ENCODE assay signal across 8 mouse cellular contexts in the genomic region with DNA sequence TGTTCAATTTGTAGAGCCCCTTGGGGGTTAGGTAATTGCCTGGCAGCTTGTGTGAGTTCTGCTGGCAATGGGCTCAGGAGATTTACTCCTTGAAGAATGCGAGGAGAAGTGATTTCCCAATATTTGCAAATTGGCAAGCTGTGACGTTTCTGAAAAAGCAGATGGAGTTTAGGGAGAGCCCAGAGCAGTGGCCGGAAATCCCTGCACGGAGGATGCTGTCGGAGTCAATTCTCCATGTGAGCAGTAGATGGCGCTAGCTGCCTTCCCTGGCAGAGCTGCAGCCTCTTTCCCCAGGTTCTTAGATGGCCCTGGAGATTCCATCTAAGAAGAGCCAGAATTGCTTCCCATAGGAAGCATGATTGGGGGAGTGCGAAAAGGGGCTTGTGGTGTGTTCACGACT. TPM values are rescaled to one million over a fixed set of nuclear protein-coding genes. Genes with fewer than 3 reads are reported as not detected.
DNase-seq lines count a peak whose midpoint lies in the region; ATAC-seq lines count a peak whose summit lies in the region.

No protein-coding gene starts in this region.

- H3K4me3 ChIP-seq in intestine, embryonic 14.5 days (ENCODE audit: low read depth, low read length) = no peak overlapping the region
- no peak overlapping the region for H3K4me3 ChIP-seq in midbrain, embryonic 11.5 days (ENCODE audit: low read depth, low read length)

- H3K9ac ChIP-seq in intestine, embryonic 14.5 days (ENCODE audit: low read length) = no peak overlapping the region
- no peak overlapping the region for H3K9ac ChIP-seq in midbrain, embryonic 11.5 days (ENCODE audit: low read length)

- H3K4me2 ChIP-seq in intestine, embryonic 14.5 days (ENCODE audit: low read length) = no peak overlapping the region
- H3K4me2 ChIP-seq in midbrain, embryonic 11.5 days = peak overlapping the region; percentile 11; the same call in 1 of the 2 replicates

- no peak for ATAC-seq in intestine, embryonic 14.5 days (replicated peaks; ENCODE audit: low FRiP score, low TSS enrichment, low read depth)
- peak; percentile 73 for ATAC-seq in midbrain, embryonic 11.5 days (ENCODE audit: low FRiP score)
- ATAC-seq in erythroid progenitor cell, adult 5-6 weeks (replicated peaks; ENCODE audit: low FRiP score, poor library complexity, severe bottlenecking) = no peak

- H3K9me3 ChIP-seq in intestine, embryonic 14.5 days (ENCODE audit: control insufficient read depth, low read length) = no peaks in the 10 kb centered on the region
- no peaks in the 10 kb centered on the region for H3K9me3 ChIP-seq in midbrain, embryonic 11.5 days (ENCODE audit: control insufficient read depth, low read length)

- WGBS in intestine, embryonic 14.5 days = 3% methylated on average over 8 of the region's 8 CpGs
- 3% methylated on average over 8 of the region's 8 CpGs for WGBS in midbrain, embryonic 11.5 days

- H3K27me3 ChIP-seq in intestine, embryonic 14.5 days (replicated peaks; ENCODE audit: control insufficient read depth, insufficient read depth, low read length) = 0 out of 2 replicates have a peak, but pooled peaks cover 3% of the 10 kb centered on the region
- no peaks in the 10 kb centered on the region for H3K27me3 ChIP-seq in midbrain, embryonic 11.5 days (ENCODE audit: control insufficient read depth, insufficient read depth, low read length)

- peaks cover 5% of the 10 kb centered on the region; the same call in 1 of the 2 replicates for H3K4me1 ChIP-seq in intestine, embryonic 14.5 days (replicated peaks; ENCODE audit: control insufficient read depth, insufficient read depth, low read length)
- peaks cover 7% of the 10 kb centered on the region; the same call in 1 of the 2 replicates for H3K4me1 ChIP-seq in midbrain, embryonic 11.5 days (ENCODE audit: control insufficient read depth, insufficient read depth, low read length)

- DNase-seq in adrenal gland, adult (ENCODE audit: inconsistent age in 2 of 2, low spot score in 1 of 2) = peak; percentile 59 to 88
- DNase-seq in cerebellum, postnatal 4 days (ENCODE audit: low spot score in 2 of 2) = peak; percentile 60 to 83
- DNase-seq in gastrocnemius, adult 18-20 months (ENCODE audit: low spot score) = peak; percentile 90
- DNase-seq in intestine, embryonic 14.5 days (ENCODE audit: low spot score) = peak; percentile 81
- peak; percentile 40 to 42 for DNase-seq in left cerebral cortex, adult 8-10 months (ENCODE audit: low spot score in 2 of 2)
- DNase-seq in midbrain, embryonic 11.5 days (ENCODE audit: low spot score, missing footprints) = peak; percentile 97
- DNase-seq in right cerebral cortex, postnatal 25 days = peak; percentile 76

- H3K27ac ChIP-seq in intestine, embryonic 14.5 days (ENCODE audit: low read depth) = no peak overlapping the region
- no peak overlapping the region for H3K27ac ChIP-seq in midbrain, embryonic 11.5 days (ENCODE audit: low read depth, low read length)

- no peaks in the 10 kb centered on the region for H3K36me3 ChIP-seq in intestine, embryonic 14.5 days (ENCODE audit: control insufficient read depth, insufficient read depth, low read length)
- H3K36me3 ChIP-seq in midbrain, embryonic 11.5 days (ENCODE audit: control insufficient read depth, insufficient read depth, low read length) = no peaks in the 10 kb centered on the region

RNA-seq across cellular contexts. Expression of gene Smim20, which starts 59.1 kb away (rescaled TPM):
- total RNA-seq in gastrocnemius, adult 18-20 months (2021) = 10 to 100 TPM; 51.0 to 57.7 TPM
- polyA plus RNA-seq in intestine, embryonic 14.5 days (2014; fragmentation: Nextera tagmentation; extraction: Ambion mirVana) = 103 and 109 TPM in 2 replicates
- total RNA-seq in left cerebral cortex, adult 8-10 months (2022) = 10 to 100 TPM; 38.0 to 43.3 (median 40.1) TPM
- polyA plus RNA-seq in midbrain, embryonic 11.5 days (2014; fragmentation: Nextera tagmentation; extraction: Ambion mirVana) = 69.1 and 71.0 TPM in 2 replicates
- 1.3 and 28.8 TPM in 2 replicates for total RNA-seq in erythroid progenitor cell, adult 5-6 weeks (2015; ENCODE audit: low replicate concordance)
- total RNA-seq in erythroid progenitor cell, adult 5-6 weeks (2017; ENCODE audit: low replicate concordance) = 12.8 and 16.4 TPM in 2 replicates

Comparison
In these comparisons a context has a peak if more than half of its experiments do, and no peak if none do; other contexts are left out.
1. DNase-seq: peak in every context shown above with its lines; median percentile 97 in midbrain, embryonic 11.5 days; 90 in gastrocnemius, adult 18-20 months; 81 in intestine, embryonic 14.5 days; 76 in right cerebral cortex, postnatal 25 days; 74 in adrenal gland, adult; 72 in cerebellum, postnatal 4 days; 41 in left cerebral cortex, adult 8-10 months.